Mouse (Mus musculus) heart, embryonic 10.5 days (tissue): ENCODE measurements around the gene Tut4. TPM values are rescaled to one million over a fixed set of nuclear protein-coding genes. Genes with fewer than 3 reads are reported as not detected.

Experiments used
- DNase-seq: peaks from one replicate; pipeline ENCODE4 v3.0.0-alpha.2; 2017; ENCODE audit warnings: low spot score
- H3K27ac ChIP-seq: fragments of 300-500 bp; sonication (generic); 2 replicates; pipeline ENCODE4 v1.5.1; 2016; ENCODE audit warnings: mild to moderate bottlenecking
- H3K27me3 ChIP-seq: fragments of 300-500 bp; sonication (generic); 2 replicates; pipeline ENCODE4 v1.6.1; 2016; ENCODE audit warnings: mild to moderate bottlenecking; ENCODE audit not compliant: poor library complexity, insufficient read depth, severe bottlenecking
- H3K36me3 ChIP-seq: fragments of 300-500 bp; sonication (generic); 2 replicates; pipeline ENCODE4 v1.6.1; 2016; ENCODE audit warnings: mild to moderate bottlenecking, moderate library complexity
- H3K4me1 ChIP-seq: fragments of 300-500 bp; sonication (generic); 2 replicates; pipeline ENCODE4 v1.6.1; 2016; ENCODE audit warnings: mild to moderate bottlenecking
- H3K4me3 ChIP-seq: fragments of 300-500 bp; sonication (generic); 2 replicates; pipeline ENCODE4 v1.5.1; 2016; ENCODE audit warnings: mild to moderate bottlenecking, moderate library complexity
- H3K9me3 ChIP-seq: fragments of 300-500 bp; sonication (generic); 2 replicates; pipeline ENCODE4 v1.6.1; 2016; ENCODE audit warnings: mild to moderate bottlenecking, moderate library complexity
- WGBS: fragments of 180-500 bp; shearing (Covaris S2); methylation state at CpG from one replicate; pipeline ENCODE4 v1.1.7; 2016; 5-methylcytosine and 5-hydroxymethylcytosine counted together
- polyA plus RNA-seq: library from polyadenylated mRNA; unstranded; fragments of >200 nt; fragmentation: Nextera tagmentation; extraction: Ambion mirVana; gene quantifications from 2 replicates; pipeline ENCODE4 v1.2.1, GENCODE M21; 2016

Gene Tut4
- polyA plus RNA-seq, 1 experiment from 2014 or later: 79.6 TPM

GRCm38 (mm10) chr4:108578840-108579742, 119.9 kb downstream of the Tut4 start, which contains the start of the genes Prpf38a and Orc1:
Gene Prpf38a (minus strand): TSS chr4:108579336.
Gene Orc1 (plus strand): TSS chr4:108579423.
- H3K9me3 ChIP-seq: no peaks in the 10 kb centered on the region
- WGBS: under 1% methylated on average over 64 of the region's 64 CpGs
- H3K27ac ChIP-seq: peak within 1 kb of the TSS; percentile 88
- peak within 1 kb of the TSS; percentile 84 for H3K4me3 ChIP-seq
- no peaks in the 10 kb centered on the region for H3K27me3 ChIP-seq
- H3K36me3 ChIP-seq: peaks cover 36% of the 10 kb centered on the region
- peaks cover 25% of the 10 kb centered on the region for H3K4me1 ChIP-seq
- DNase-seq: peak; percentile 99

GRCm38 (mm10) chr4:108579743-108580411, 120.7 kb downstream of the Tut4 start:
- WGBS: under 1% methylated on average over 16 of the region's 16 CpGs
- DNase-seq: no peak

GRCm38 (mm10) chr4:108593376-108593775, 134.2 kb downstream of the Tut4 start:
- H3K4me3 ChIP-seq: no peak overlapping the region
- H3K27ac ChIP-seq: no peak overlapping the region
- DNase-seq: no peak
- H3K4me1 ChIP-seq: 0 out of 2 replicates have a peak, but pooled peaks cover 4% of the 10 kb centered on the region
- WGBS: 77% methylated on average over 2 of the region's 2 CpGs
- no peaks in the 10 kb centered on the region for H3K9me3 ChIP-seq
- peaks cover 16% of the 10 kb centered on the region for H3K36me3 ChIP-seq
- no peaks in the 10 kb centered on the region for H3K27me3 ChIP-seq

More at GRCm38 (mm10) chr4:108579743-108580411, 120.7 kb downstream of the Tut4 start:
- Histone ChIP-seq H3K27me3 (no peaks in the 10 kb centered on the region), H3K9me3 (no peaks in the 10 kb centered on the region), H3K27ac (peak overlapping the region; percentile 88), H3K4me1 (peaks cover 25% of the 10 kb centered on the region), H3K4me3 (peak overlapping the region; percentile 84), H3K36me3 (peaks cover 29% of the 10 kb centered on the region)

GRCm38 (mm10) chr4:108595785-108596184, 136.6 kb downstream of the Tut4 start:
- 97% methylated on average over 1 of the region's 1 CpGs for WGBS
- H3K4me1 ChIP-seq: 0 out of 2 replicates have a peak, but pooled peaks cover 4% of the 10 kb centered on the region

DNA sequence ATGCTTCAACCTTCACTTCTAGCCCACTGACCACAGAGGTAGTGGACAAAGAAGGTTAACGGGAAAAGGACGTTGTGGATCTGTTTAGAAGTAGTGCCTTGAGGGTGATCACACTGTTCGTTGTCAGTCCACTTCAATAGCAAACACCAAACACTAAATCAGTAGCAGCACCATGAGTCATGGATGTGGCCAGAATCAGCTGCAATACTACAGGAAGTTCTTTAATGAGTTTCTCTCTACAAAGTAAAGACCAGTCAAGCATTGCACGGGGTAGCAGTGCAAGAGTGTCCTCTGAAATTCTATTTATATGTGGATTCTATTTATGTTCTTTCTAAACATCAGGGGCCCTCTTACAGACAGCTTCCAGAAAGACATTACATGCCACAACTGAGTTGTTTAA, 139.1 kb downstream of the Tut4 start:
- Histone ChIP-seq H3K9me3 (no peaks in the 10 kb centered on the region), H3K4me1 (no peaks in the 10 kb centered on the region), H3K27me3 (no peaks in the 10 kb centered on the region), H3K4me3 (no peak overlapping the region), H3K27ac (no peak overlapping the region), H3K36me3 (peaks cover 53% of the 10 kb centered on the region)
- 88% methylated on average over 4 of the region's 4 CpGs for whole genome bisulfite sequencing
- peak; percentile 13 for DNase-seq

More at GRCm38 (mm10) chr4:108595785-108596184, 136.6 kb downstream of the Tut4 start:
- Histone ChIP-seq H3K4me3 (no peak overlapping the region), H3K36me3 (peaks cover 33% of the 10 kb centered on the region), H3K27me3 (no peaks in the 10 kb centered on the region), H3K27ac (no peak overlapping the region), H3K9me3 (no peaks in the 10 kb centered on the region)
- no peak for DNase-seq

DNA sequence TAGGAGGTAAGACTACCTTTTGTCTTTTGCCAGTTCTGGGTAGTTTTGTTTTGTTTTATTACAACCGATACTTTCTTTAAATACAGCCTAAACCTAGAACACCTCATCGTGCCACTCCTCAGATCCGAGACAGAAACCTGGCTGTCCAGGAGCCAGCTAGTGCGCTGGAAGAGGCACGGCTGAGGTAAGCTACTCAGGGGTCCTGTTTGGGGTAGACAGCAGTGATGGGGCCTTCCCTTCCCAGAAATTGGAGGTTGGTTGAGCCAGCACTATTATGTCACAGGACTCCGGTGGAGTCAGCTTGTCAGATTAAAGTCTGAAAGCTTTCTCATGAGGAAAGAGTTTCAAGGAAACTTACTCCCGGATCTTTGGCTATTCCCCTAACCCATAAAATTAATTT, 142.6 kb downstream of the Tut4 start:
- WGBS: 94% methylated on average over 7 of the region's 7 CpGs
- H3K36me3 ChIP-seq: peaks cover 80% of the 10 kb centered on the region
- DNase-seq: peak; percentile 39
- no peak overlapping the region for H3K27ac ChIP-seq
- H3K4me1 ChIP-seq: no peaks in the 10 kb centered on the region
- no peak overlapping the region for H3K4me3 ChIP-seq
- H3K9me3 ChIP-seq: no peaks in the 10 kb centered on the region
- H3K27me3 ChIP-seq: no peaks in the 10 kb centered on the region

- Histone ChIP-seq H3K9me3 (no peaks in the 10 kb centered on the region), H3K36me3 (peaks cover 51% of the 10 kb centered on the region), H3K27me3 (no peaks in the 10 kb centered on the region), H3K4me3 (no peak overlapping the region), H3K27ac (no peak overlapping the region), H3K4me1 (no peaks in the 10 kb centered on the region)
- 92% methylated on average over 3 of the region's 3 CpGs for WGBS
- no peak for DNase-seq
Measured at GRCm38 (mm10) chr4:108608651-108609050, 149.4 kb downstream of the Tut4 start.

Other genes starting within 250 kb of the Tut4 start
- not detected in 2 replicates for gene Zyg11a, start 241.4 kb upstream of the Tut4 start, polyA plus RNA-seq
- gene Zyg11b, start 158.3 kb upstream of the Tut4 start, polyA plus RNA-seq: 7.8 and 9.9 TPM in 2 replicates
- gene Coa7, start 131.3 kb upstream of the Tut4 start, polyA plus RNA-seq: 58.4 and 61.1 TPM in 2 replicates
- gene Shisal2a, start 76.1 kb upstream of the Tut4 start, polyA plus RNA-seq: 3.0 and 3.5 TPM in 2 replicates
- gene Gpx7, start 52.5 kb upstream of the Tut4 start, polyA plus RNA-seq: 54.3 and 58.8 TPM in 2 replicates
- 75.5 and 88.7 TPM in 2 replicates for gene Prpf38a, start 119.9 kb downstream of the Tut4 start, polyA plus RNA-seq
- gene Orc1, start 120.0 kb downstream of the Tut4 start, polyA plus RNA-seq: 11.7 and 14.3 TPM in 2 replicates
- gene Cc2d1b, start 160.5 kb downstream of the Tut4 start, polyA plus RNA-seq: 23.1 and 24.7 TPM in 2 replicates